Mouse (Mus musculus) embryonic fibroblast, embryonic 13.5 days (primary cell): ENCODE data around the gene Olfr1344. TPM values are rescaled to one million over a fixed set of nuclear protein-coding genes. Genes with fewer than 3 reads are reported as not detected.

Source experiments
- H3K27ac ChIP-seq: 2 replicates; pipeline ENCODE4 v1.5.1; 2012; ENCODE audit warnings: low read length, control low read depth, inconsistent platforms; ENCODE audit not compliant: insufficient read depth
- H3K4me1 ChIP-seq: 2 replicates; pipeline ENCODE4 v1.6.1; 2011; ENCODE audit warnings: low read length; ENCODE audit not compliant: control insufficient read depth, insufficient read depth
- H3K4me3 ChIP-seq: 2 replicates; pipeline ENCODE4 v1.5.1; 2011; ENCODE audit warnings: mild to moderate bottlenecking, control low read depth, low read length; ENCODE audit not compliant: insufficient read depth
- CTCF ChIP-seq: IDR thresholded peaks from 2 replicates; pipeline ENCODE4 v1.5.1; 2011; ENCODE audit warnings: mild to moderate bottlenecking, control low read depth, low read length, moderate library complexity, borderline replicate concordance; ENCODE audit not compliant: insufficient read depth
- POLR2A ChIP-seq: IDR thresholded peaks from 2 replicates; pipeline ENCODE4 v1.6.1; 2011; ENCODE audit warnings: low read depth, mild to moderate bottlenecking, control low read depth, low read length, moderate library complexity
- polyA plus RNA-seq: library from polyadenylated mRNA; stranded (reverse); fragments of >200 nt; gene quantifications from 2 replicates; pipeline ENCODE4 v1.2.4, GENCODE M21; 2011; ENCODE audit warnings: low read depth; ENCODE audit not compliant: missing spikeins, insufficient read length

Olfr1344 gene
- not detected in 2 replicates for polyA plus RNA-seq

DNA sequence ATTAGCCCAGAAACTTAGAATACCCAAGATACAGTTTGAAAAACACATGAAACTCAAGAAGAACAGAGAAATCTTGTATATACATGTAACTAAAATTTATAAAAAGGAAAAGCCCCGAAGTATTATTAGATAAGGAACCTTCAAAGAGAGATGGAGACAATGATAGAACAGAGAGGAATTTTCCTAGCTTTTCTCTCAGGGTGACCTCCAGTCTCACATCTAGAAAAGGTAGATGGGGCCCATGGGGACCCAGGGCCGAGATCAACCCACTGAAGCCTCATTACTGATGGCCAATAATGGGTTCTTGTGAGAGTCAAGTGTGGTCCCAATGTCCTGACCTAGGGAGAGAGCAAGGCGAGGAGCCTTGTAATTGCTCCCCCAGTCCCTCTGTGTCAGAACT lies at the start of gene Olfr1344:
TSS of gene Olfr1344 (plus strand) at position 301 of the 400 bp plus-strand sequence.
- TF ChIP-seq CTCF, result no peak
- TF ChIP-seq POLR2A, result no peak
- no peak within 1 kb of the TSS for H3K4me3 ChIP-seq
- H3K27ac ChIP-seq, result no peak within 1 kb of the TSS
- 0 out of 2 replicates have a peak, but pooled peaks cover 2% of the 10 kb centered on the region for H3K4me1 ChIP-seq

DNA sequence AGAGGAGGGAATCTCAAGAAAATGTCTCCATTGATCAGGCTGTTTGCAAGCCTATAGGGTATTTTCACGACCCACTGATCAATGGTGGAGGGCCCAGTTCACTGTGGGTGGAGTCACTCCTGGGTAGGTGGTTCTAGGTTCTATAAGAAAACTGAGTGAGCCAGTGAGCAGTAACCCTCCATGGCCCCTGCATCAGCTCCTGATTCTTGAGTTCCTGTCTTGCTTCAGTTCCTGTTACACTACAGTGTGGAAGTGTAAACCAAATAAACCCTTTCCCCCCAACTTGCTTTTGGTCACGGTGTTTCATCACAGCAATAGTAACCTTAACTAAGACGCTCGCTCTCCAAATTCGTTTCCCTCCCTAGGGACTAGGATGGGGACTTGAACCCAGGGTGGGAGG lies 49.5 kb upstream of the Olfr1344 start:
- no peak overlapping the region for H3K27ac ChIP-seq
- no peak overlapping the region for H3K4me3 ChIP-seq
- H3K4me1 ChIP-seq, result no peaks in the 10 kb centered on the region
- TF ChIP-seq CTCF (no peak), POLR2A (no peak)

DNA sequence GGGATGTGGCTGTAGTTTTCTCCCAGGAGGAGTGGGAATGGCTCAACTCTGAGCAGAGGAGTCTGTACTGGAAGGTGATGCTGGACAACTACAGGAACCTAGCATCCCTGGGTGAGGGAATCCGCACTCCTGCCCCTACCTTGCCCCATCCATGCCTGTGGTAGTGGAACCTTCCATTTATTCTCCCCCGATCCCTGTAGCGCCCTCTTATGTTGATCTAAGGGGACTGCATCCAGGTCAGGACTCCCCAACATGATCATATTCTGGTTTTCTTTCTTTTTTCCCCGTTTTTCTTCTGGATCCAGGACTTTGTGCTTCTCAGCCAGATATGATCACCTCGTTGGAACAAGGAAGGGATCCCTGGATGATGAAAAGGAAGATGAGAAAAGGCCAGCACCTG lies 49.0 kb upstream of the Olfr1344 start:
- H3K4me1 ChIP-seq, result no peaks in the 10 kb centered on the region
- H3K27ac ChIP-seq, result no peak overlapping the region
- H3K4me3 ChIP-seq, result no peak overlapping the region
- no peak for TF ChIP-seq POLR2A
- no peak for TF ChIP-seq CTCF

DNA sequence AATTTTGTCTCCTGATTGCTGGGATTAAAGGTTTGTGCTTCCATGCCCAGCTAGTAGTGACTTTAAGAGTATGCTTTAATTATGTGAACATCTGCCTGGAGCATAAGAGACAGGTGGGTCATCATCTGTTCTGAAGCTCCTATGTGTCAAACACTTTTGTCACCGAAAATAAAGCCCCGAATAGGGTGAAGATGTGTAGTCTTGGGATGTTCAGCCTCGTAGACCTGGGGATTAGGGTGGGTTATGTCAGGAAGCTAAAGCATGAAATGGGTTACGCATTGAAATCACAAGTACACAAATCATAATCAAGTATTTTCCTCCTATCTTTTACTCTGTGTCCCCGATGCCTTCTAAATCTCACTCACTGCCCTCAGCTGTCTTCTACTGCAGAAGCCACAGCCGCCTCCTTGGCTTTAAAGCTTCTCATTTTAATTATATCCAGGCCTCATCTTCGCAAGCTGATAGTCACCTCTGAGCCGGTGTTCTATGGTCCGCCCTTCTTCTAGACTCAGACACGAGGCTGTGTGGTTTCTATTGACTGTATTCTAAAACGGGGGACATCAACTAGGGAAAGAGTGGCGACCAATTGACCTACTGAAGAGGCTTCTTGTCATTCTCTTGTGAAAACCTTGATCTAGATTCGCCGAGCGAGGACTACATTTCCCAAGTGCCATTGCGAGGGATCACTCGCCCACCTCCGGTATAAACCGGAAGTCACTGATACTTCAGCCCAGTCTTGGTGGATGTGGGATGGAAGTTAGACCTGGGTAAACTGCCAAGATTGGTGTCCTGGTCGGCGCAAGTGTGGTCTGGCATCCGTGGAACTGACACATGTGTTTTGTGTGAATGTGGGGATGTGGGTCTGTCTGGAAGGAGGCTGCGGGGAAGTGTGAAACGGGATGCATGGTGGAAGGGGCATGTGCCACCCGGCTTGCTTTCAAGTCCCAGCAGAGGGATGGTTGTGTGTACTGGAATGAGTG lies 40.2 kb upstream of the Olfr1344 start, which contains the start of gene Smim17:
TSS of gene Smim17 (plus strand) at position 720 of the 980 bp plus-strand sequence.
- peak within 1 kb of the TSS; percentile 41 for H3K4me3 ChIP-seq
- H3K4me1 ChIP-seq, result no peaks in the 10 kb centered on the region
- H3K27ac ChIP-seq, result no peak within 1 kb of the TSS
- TF ChIP-seq POLR2A (peak; percentile 81), CTCF (no peak)

DNA sequence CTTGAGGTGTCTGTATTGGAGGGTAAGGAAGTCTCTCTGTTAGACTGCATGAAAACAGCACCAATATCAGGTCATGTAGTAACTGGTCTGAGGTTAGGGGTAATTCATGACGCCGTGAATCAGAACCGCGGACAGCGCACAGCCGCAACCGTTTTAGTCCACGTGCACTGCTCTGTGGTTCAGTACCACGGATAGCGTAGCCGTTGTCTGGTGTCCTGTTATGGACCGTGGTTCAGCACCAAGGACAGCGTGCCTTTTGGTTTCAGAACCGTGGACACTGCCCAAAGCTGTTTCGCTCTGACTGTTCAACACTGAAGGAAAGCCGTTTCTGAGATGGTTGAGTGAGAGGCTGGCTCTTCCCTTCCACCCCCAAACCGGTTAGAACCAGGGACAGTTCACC lies 28.4 kb upstream of the Olfr1344 start, which contains the start of gene Gm20715:
TSS of gene Gm20715 (plus strand) at position 235 of the 400 bp plus-strand sequence.
- no peak within 1 kb of the TSS for H3K4me3 ChIP-seq
- H3K27ac ChIP-seq, result no peak within 1 kb of the TSS
- no peaks in the 10 kb centered on the region for H3K4me1 ChIP-seq
- peak; percentile 65; the same call in 1 of the 2 replicates for TF ChIP-seq CTCF
- TF ChIP-seq POLR2A, result no peak

DNA sequence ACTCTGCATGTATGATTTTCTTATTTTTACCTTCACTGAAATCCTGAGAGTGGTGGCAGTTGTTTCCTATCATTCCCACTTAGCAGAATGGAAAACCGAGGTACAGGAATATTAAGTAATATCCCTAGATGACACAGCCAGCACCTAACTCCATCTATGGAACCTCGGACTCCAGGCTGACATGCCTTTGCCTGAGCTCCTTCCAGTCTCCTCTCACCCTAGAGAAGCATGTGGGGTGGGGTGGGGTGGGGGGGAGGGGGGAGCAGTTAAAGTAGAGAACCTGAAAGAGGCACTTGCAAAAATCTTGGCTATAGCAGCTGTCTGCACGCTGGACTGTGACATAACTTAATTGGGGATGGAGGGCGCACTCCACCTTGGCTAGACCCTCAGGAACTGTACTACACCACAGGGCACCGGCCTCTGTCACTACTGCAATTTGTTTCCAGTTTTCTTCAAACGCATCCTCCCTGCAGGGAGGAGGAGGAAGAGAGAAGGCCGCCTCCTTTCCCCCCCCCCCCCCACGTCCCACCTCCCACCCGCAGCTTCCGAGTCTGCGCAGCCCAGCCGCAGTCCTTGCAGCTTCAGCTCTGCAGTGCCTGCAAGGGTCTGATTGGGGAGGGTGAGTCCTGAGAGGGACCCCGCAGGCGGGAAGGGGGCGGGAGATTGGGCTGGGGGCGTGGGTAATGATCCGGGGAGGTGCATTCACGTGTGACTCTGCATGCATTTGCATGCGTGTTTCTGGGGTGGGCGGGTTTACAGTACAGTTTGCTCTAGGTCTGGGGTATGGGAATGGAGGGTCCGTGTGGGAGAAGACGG lies 23.7 kb upstream of the Olfr1344 start:
- TF ChIP-seq POLR2A (no peak), CTCF (no peak)

DNA sequence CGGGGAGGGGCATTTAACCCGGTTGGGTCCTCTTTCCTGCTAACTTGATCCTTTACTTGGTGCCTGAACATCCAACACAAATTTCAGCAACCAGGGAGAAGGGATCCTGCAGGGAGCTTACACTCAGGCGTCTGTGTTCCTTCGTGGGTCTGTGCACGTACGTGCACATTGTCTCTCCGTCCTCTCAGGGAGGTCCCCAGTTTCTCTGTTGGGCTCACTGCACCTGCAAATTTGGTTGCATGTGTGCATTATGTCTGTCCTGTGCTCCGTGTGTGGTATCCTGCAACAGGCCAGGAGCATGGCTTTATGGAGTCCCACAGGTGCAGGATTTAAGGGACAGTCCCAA lies 23.1 kb upstream of the Olfr1344 start:
- Histone ChIP-seq H3K27ac (no peak overlapping the region), H3K4me3 (no peak overlapping the region), H3K4me1 (no peaks in the 10 kb centered on the region)
- no peak for TF ChIP-seq POLR2A
- TF ChIP-seq CTCF, result no peak

More for the DNA sequence above, 23.7 kb upstream of the Olfr1344 start:
- Histone ChIP-seq H3K4me1 (no peaks in the 10 kb centered on the region), H3K27ac (no peak overlapping the region), H3K4me3 (no peak overlapping the region)

DNA sequence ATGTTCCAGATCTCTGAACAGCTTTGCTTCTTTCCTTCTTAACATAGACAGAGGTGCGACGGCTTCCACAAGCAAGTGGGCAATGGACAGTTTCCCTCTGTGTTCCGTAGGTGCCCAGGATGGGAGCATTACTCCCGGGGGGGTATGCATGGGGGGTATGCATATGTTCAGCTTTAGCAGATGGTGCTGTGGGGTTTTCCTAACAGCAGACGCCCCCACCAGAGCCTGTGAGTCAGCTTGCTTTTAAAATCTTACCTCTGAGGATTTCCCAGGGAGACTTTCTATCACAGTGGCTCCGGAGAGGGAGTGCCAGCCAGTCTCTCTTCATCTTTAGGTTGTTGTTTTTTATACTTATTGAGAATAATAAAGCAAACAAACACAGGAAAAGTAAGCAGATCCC lies 18.6 kb upstream of the Olfr1344 start:
- Histone ChIP-seq H3K4me1 (no peaks in the 10 kb centered on the region), H3K4me3 (no peak overlapping the region), H3K27ac (no peak overlapping the region)
- TF ChIP-seq POLR2A (no peak), CTCF (no peak)

DNA sequence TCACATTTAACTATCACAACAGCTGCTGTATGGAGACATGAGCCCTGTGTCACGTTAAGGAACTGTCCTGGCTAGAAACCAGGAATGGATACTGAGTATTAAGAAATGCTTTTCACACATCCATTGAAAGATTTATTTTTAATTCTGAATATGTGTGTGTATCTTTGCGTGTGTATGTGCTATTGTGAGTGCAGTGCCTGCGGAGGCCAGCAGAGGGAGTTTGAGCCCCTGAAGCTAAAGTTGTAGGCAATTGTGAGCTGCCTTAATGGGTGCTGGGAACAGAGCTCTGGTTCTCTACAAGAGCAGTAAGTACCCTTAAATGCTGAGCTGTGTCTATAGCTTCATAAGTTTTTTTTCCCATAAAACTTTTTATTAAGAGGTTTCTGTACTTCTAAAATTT lies 9.1 kb upstream of the Olfr1344 start:
- H3K4me1 ChIP-seq, result no peaks in the 10 kb centered on the region
- no peak for TF ChIP-seq POLR2A
- TF ChIP-seq CTCF, result no peak
- no peak overlapping the region for H3K4me3 ChIP-seq
- H3K27ac ChIP-seq, result no peak overlapping the region
